Mouse (Mus musculus): Measurements from ENCODE around the gene Morn5. TPM values are rescaled to one million over a fixed set of nuclear protein-coding genes. Genes with fewer than 3 reads are reported as not detected.

Gene Morn5
- polyA plus RNA-seq, 1 experiment: 2.3 TPM

GRCm38 (mm10) chr2:36033966-36034365, 15.3 kb upstream of the Morn5 start:
- DNase-seq (ENCODE audit: low read depth): no peak
- TF ChIP-seq CTCF (IDR thresholded peaks at IDR 0.05; ENCODE audit: borderline replicate concordance, extremely low read depth, insufficient read depth, insufficient read length) (no peak), POLR2A (IDR thresholded peaks at IDR 0.05; ENCODE audit: borderline replicate concordance, extremely low read depth, insufficient read depth, insufficient read length, poor library complexity, severe bottlenecking) (no peak)

GRCm38 (mm10) chr2:36034898-36035297, 14.4 kb upstream of the Morn5 start:
- TF ChIP-seq POLR2A (IDR thresholded peaks at IDR 0.05; ENCODE audit: borderline replicate concordance, extremely low read depth, insufficient read depth, insufficient read length, poor library complexity, severe bottlenecking) (no peak), CTCF (IDR thresholded peaks at IDR 0.05; ENCODE audit: borderline replicate concordance, extremely low read depth, insufficient read depth, insufficient read length) (no peak)
- no peak for DNase-seq (ENCODE audit: low read depth)

- no peak for TF ChIP-seq POLR2A (IDR thresholded peaks at IDR 0.05; ENCODE audit: borderline replicate concordance, extremely low read depth, insufficient read depth, insufficient read length, poor library complexity, severe bottlenecking)
- no peak for TF ChIP-seq CTCF (IDR thresholded peaks at IDR 0.05; ENCODE audit: borderline replicate concordance, extremely low read depth, insufficient read depth, insufficient read length)
- DNase-seq (ENCODE audit: low read depth): no peak
Observed at GRCm38 (mm10) chr2:36035413-36036081, 13.7 kb upstream of the Morn5 start.

GRCm38 (mm10) chr2:36039297-36039985, 9.8 kb upstream of the Morn5 start:
- no peak for DNase-seq (ENCODE audit: low read depth)
- TF ChIP-seq CTCF (IDR thresholded peaks at IDR 0.05; ENCODE audit: borderline replicate concordance, extremely low read depth, insufficient read depth, insufficient read length) (no peak), POLR2A (IDR thresholded peaks at IDR 0.05; ENCODE audit: borderline replicate concordance, extremely low read depth, insufficient read depth, insufficient read length, poor library complexity, severe bottlenecking) (no peak)

- no peak for TF ChIP-seq POLR2A (IDR thresholded peaks at IDR 0.05; ENCODE audit: borderline replicate concordance, extremely low read depth, insufficient read depth, insufficient read length, poor library complexity, severe bottlenecking)
- no peak for TF ChIP-seq CTCF (IDR thresholded peaks at IDR 0.05; ENCODE audit: borderline replicate concordance, extremely low read depth, insufficient read depth, insufficient read length)
- DNase-seq (ENCODE audit: low read depth): no peak
Observed at GRCm38 (mm10) chr2:36040872-36041271, 8.4 kb upstream of the Morn5 start.

- DNase-seq (ENCODE audit: low read depth): no peak
- no peak for TF ChIP-seq POLR2A (IDR thresholded peaks at IDR 0.05; ENCODE audit: borderline replicate concordance, extremely low read depth, insufficient read depth, insufficient read length, poor library complexity, severe bottlenecking)
- TF ChIP-seq CTCF (IDR thresholded peaks at IDR 0.05; ENCODE audit: borderline replicate concordance, extremely low read depth, insufficient read depth, insufficient read length): no peak
Observed at GRCm38 (mm10) chr2:36048164-36048563, 1.1 kb upstream of the Morn5 start.

- TF ChIP-seq CTCF (IDR thresholded peaks at IDR 0.05; ENCODE audit: borderline replicate concordance, extremely low read depth, insufficient read depth, insufficient read length) (no peak), POLR2A (IDR thresholded peaks at IDR 0.05; ENCODE audit: borderline replicate concordance, extremely low read depth, insufficient read depth, insufficient read length, poor library complexity, severe bottlenecking) (no peak)
- no peak for DNase-seq (ENCODE audit: low read depth)
Observed at GRCm38 (mm10) chr2:36049567-36049954, 303 bp downstream of the Morn5 start.

- DNase-seq (ENCODE audit: low read depth): peak; percentile 51
Observed at GRCm38 (mm10) chr2:36053249-36053648, 4.0 kb downstream of the Morn5 start.

GRCm38 (mm10) chr2:36056248-36056647, 7.0 kb downstream of the Morn5 start:
- no peak for DNase-seq (ENCODE audit: low read depth)
- TF ChIP-seq CTCF (IDR thresholded peaks at IDR 0.05; ENCODE audit: borderline replicate concordance, extremely low read depth, insufficient read depth, insufficient read length) (no peak), POLR2A (IDR thresholded peaks at IDR 0.05; ENCODE audit: borderline replicate concordance, extremely low read depth, insufficient read depth, insufficient read length, poor library complexity, severe bottlenecking) (no peak)

More at GRCm38 (mm10) chr2:36053249-36053648, 4.0 kb downstream of the Morn5 start:
- TF ChIP-seq CTCF (IDR thresholded peaks at IDR 0.05; ENCODE audit: borderline replicate concordance, extremely low read depth, insufficient read depth, insufficient read length) (no peak), POLR2A (IDR thresholded peaks at IDR 0.05; ENCODE audit: borderline replicate concordance, extremely low read depth, insufficient read depth, insufficient read length, poor library complexity, severe bottlenecking) (no peak)

- no peak for DNase-seq (ENCODE audit: low read depth)
- no peak for TF ChIP-seq CTCF (IDR thresholded peaks at IDR 0.05; ENCODE audit: borderline replicate concordance, extremely low read depth, insufficient read depth, insufficient read length)
- TF ChIP-seq POLR2A (IDR thresholded peaks at IDR 0.05; ENCODE audit: borderline replicate concordance, extremely low read depth, insufficient read depth, insufficient read length, poor library complexity, severe bottlenecking): no peak
Observed at GRCm38 (mm10) chr2:36061409-36061808, 12.2 kb downstream of the Morn5 start.

GRCm38 (mm10) chr2:36067132-36067531, 17.9 kb downstream of the Morn5 start:
- TF ChIP-seq POLR2A (IDR thresholded peaks at IDR 0.05; ENCODE audit: borderline replicate concordance, extremely low read depth, insufficient read depth, insufficient read length, poor library complexity, severe bottlenecking): no peak
- no peak for TF ChIP-seq CTCF (IDR thresholded peaks at IDR 0.05; ENCODE audit: borderline replicate concordance, extremely low read depth, insufficient read depth, insufficient read length)
- DNase-seq (ENCODE audit: low read depth): peak; percentile 68
